Mouse (Mus musculus): ENCODE data around the gene Clec2h. TPM values are rescaled to one million over a fixed set of nuclear protein-coding genes. Genes with fewer than 3 reads are reported as not detected.

Gene Clec2h
- 0.22 TPM in 1 of 2 replicates, not detected in the other for polyA plus RNA-seq (2012; ENCODE audit: low replicate concordance)

GRCm38 (mm10) chr6:128662206-128662605, at the start of gene Clec2h:
TSS of gene Clec2h (plus strand) at chr6:128662385.

DNA sequence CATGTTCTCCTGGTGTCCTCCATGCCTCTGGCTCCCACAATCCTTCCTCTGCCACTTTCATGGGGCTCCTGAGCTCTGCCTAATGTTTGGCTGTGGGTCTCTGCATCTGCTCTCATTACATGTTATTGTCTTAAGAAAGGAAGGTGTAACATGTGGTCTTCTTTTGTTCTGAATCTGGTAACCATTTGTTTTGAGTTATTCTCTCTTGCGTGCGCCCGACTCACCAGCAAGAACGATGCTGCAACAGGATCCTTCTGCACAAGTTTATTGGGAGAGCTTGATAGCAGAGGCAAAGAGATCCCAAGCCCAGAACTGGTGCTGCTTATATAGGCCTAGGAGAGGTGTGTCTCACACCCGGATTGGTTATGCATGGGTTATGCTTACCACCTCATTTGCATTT, 38.8 kb upstream of the Clec2h start, which contains the start of gene Klrb1a:
Klrb1a (minus strand) TSS at position 101 of the 400 bp plus-strand sequence.

GRCm38 (mm10) chr6:128722959-128723358, 60.8 kb downstream of the Clec2h start, which contains the start of gene Klrb1:
TSS of gene Klrb1 (minus strand) at chr6:128723059.

Other genes starting within 250 kb of the Clec2h start
- gene Itfg2, start 237.5 kb upstream of the Clec2h start, polyA plus RNA-seq (2012; ENCODE audit: low replicate concordance), result 20.5 and 26.9 TPM in 2 replicates
- gene Fkbp4, start 223.7 kb upstream of the Clec2h start, polyA plus RNA-seq (2012; ENCODE audit: low replicate concordance), result 91.2 and 98.3 TPM in 2 replicates
- not detected in 2 replicates for gene Pzp, start 135.7 kb upstream of the Clec2h start, polyA plus RNA-seq (2012; ENCODE audit: low replicate concordance)
- not detected in 2 replicates for gene A2ml1, start 80.8 kb upstream of the Clec2h start, polyA plus RNA-seq (2012; ENCODE audit: low replicate concordance)
- gene Klrb1a, start 38.9 kb upstream of the Clec2h start, polyA plus RNA-seq (2012; ENCODE audit: low replicate concordance), result 0.45 and 2.1 TPM in 2 replicates
- gene Klrb1, start 60.7 kb downstream of the Clec2h start, polyA plus RNA-seq (2012; ENCODE audit: low replicate concordance), result not detected in 2 replicates
- 0.30 and 0.54 TPM in 2 replicates for gene Klrb1c, start 126.8 kb downstream of the Clec2h start, polyA plus RNA-seq (2012; ENCODE audit: low replicate concordance)
- not detected in 2 replicates for gene Gm44511, start 163.9 kb downstream of the Clec2h start, polyA plus RNA-seq (2012; ENCODE audit: low replicate concordance)
- not detected in 2 replicates for gene Klrb1b, start 163.9 kb downstream of the Clec2h start, polyA plus RNA-seq (2012; ENCODE audit: low replicate concordance)
- gene Clec2i, start 225.2 kb downstream of the Clec2h start, polyA plus RNA-seq (2012; ENCODE audit: low replicate concordance), result 4.2 and 7.8 TPM in 2 replicates
- gene BC035044, start 228.7 kb downstream of the Clec2h start, polyA plus RNA-seq (2012; ENCODE audit: low replicate concordance), result 1.7 and 2.7 TPM in 2 replicates